Mouse (Mus musculus) layer of hippocampus, postnatal 25 days (tissue): Measurements from ENCODE around the gene Fam13c. TPM values are rescaled to one million over a fixed set of nuclear protein-coding genes. Genes with fewer than 3 reads are reported as not detected.

Experiments
- DNase-seq, 2 experiments: peaks; one replicate each; pipeline ENCODE4 v3.0.0; 2022; ENCODE audit warnings: mixed read lengths in 2 of 2, low spot score in 1 of 2; ENCODE audit errors: extremely low spot score in 1 of 2
- total RNA-seq, 2 experiments: library from RNA; stranded (reverse); gene quantifications; 2 replicates each; pipeline ENCODE4 v1.2.3; 2021

Fam13c gene
- total RNA-seq, 2 experiments from 2014 or later, result 83.8 to 97.0 TPM

DNA sequence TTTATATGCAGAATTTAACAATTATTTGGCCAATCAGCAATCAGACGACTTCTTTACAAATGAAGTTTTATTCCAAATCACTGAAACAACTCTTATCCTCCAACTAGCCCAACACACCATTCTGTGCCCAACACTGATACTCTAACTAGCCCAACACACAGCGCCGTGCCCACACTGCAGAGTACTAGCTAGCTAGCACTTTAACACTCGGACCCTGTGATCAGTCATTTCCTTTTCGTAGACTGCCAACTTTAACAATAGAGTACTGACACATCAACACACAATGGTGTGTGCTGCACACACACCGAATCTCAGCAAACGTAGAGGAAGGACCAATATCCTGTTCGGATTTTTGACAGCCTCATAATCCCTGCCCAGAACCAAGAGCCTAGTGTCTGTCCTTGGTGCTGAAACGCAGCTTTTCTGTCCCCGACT is 157.8 kb downstream of the Fam13c start:
- DNase-seq, result peak; percentile 18 to 21

DNA sequence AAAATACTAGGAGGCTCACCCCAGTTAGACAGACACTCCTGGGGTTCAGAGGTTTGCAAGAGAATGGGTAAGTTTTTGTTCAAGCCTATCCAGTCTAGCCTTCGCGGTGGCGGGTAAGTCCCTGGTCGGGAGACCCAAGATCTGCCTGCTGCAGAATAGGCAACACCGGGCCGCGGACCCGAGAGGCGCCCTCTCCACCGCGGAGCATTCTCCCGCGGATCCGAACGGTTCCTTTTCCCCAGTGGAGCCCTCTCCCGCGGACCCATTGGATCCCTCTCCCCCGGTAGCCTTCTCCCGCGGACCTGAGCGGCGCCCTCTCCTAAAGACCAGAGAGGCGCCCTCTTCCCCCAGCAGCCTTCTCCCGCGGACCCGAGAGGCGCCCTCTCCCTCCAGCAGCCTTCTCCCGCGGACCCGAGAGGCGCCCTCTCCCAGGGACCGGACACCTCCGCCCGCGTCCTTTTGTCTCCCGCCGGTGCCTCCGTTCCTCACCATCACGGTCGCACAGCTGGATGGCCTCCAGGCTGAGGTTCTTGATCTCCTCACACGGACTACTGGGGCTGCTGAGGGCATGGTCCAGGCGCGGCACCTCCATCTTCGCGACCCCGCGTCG is 158.3 kb downstream of the Fam13c start:
- DNase-seq, result peak; percentile 49 to 56

DNA sequence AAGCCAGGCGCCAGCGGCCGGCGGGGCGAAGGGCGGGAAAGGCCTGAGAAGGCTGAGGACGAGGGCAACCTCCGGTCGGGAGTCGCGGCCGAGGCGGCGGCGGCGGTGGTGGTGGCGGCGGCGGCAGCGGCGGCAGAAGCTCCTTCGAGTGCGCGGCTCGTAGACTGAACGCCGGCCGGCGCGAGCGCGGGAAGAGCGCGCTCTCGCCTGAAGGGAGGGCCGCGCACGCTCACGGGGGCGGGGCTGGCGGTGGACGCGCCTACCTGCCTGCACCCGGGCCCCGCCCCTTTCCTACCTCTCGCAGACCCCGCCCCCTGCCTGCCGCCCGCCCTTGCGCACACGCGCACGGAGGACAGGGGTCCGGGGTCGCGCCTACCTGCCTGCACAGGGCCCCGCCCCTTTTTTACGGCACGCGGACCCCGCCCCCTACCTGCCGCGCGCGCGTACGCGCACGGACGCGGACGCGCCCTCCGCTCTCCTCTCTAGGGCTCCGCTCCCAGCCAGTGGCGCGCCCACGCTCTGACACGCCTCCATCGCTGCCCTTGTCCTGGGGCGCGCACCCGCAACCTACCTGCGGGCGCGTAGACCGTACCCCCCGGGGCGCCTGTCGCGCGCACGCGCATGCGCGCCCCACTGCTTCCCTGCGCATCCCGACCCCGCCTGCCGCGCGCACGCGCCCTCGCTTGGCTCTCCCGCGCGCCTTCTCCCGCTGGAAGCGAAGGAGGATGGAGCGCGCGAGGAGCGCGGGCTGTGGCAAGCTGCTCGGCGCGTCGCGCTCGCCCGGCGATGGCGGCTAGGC is 159.0 kb downstream of the Fam13c start:
- DNase-seq, result peak; percentile 77 to 89

DNA sequence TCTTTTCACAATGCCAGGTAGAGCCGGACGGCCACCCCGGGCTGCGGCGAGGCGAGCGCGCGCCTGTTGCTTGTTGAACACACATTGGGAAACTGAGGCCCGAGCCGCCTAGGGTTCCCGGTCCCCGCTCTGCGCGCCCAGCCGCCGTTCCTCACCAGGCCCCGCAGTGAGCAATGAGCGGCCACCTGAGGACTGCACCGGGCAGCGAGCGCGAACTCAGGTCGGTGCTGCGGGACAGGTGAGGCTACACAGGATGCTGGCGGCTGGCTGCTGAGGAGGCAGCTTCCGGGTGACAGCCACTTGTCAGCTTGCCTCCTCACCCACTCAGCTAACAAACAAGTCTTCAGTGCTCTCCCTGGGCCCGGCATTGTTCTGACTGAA is 159.6 kb downstream of the Fam13c start:
- DNase-seq, result no peak

Other genes starting within 250 kb of the Fam13c start
- not detected for gene Mrln, start 235.8 kb upstream of the Fam13c start, total RNA-seq
- 1 to 10 TPM; 2.2 to 2.8 TPM for gene Slc16a9, start 195.4 kb upstream of the Fam13c start, total RNA-seq
- 100 to 1,000 TPM; 209 to 212 TPM for gene Phyhipl, start 215.5 kb downstream of the Fam13c start, total RNA-seq